Mouse (Mus musculus): ENCODE results near the gene Rab8b.

DNA sequence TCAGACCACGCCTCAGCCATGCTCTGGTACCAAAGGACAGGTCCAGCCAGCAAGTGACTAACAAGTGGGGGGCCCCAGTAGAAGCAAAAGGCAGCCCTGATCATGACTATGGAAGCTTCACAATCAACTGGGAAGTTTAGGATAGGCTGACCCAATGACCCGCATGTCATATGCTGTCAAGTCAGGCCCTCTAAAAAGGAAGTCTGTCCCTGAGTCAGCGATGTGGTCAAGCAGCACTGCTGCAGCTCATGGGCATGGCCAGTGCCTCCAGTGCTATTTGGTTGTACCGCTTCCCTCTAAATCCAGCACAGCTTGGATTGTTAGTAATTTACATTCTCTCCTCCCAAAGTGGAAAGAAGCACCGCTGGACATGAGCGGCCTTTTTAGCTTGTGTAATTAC, 32.7 kb downstream of the Rab8b start:
- TF ChIP-seq POLR2A (IDR thresholded peaks at IDR 0.05; ENCODE audit: insufficient read depth, low read length) (no peak), CTCF (IDR thresholded peaks at IDR 0.05; ENCODE audit: low read depth, low read length) (no peak)

All from ES-Bruce4 (cell line).